Mouse (Mus musculus): ENCODE measurements at regions not wholly inside any gene's neighbourhood (a gene's known extent, or its start where the extent isn't known, plus 50 kb on each side); places are given as distances from the start of the nearest gene placed in this dataset.

- Histone ChIP-seq H3K27me3 (replicated peaks; ENCODE audit: control insufficient read depth, insufficient read depth, low read length) (no peaks in the 10 kb centered on the region), H3K4me3 (ENCODE audit: low read length) (no peak overlapping the region), H3K9me3 (ENCODE audit: control insufficient read depth, low read length) (no peaks in the 10 kb centered on the region), H3K27ac (ENCODE audit: low read depth, low read length) (no peak overlapping the region), H3K4me1 (ENCODE audit: control insufficient read depth, insufficient read depth, low read depth, low read length) (no peaks in the 10 kb centered on the region), H3K4me2 (ENCODE audit: low read length) (no peak overlapping the region), H3K36me3 (ENCODE audit: control insufficient read depth, insufficient read depth, low read length) (no peaks in the 10 kb centered on the region), H3K9ac (ENCODE audit: low read depth, low read length) (no peak overlapping the region)
- 87% methylated on average over 7 of the region's 7 CpGs for WGBS
- no peak for ATAC-seq
These were observed 585.7 kb downstream of the Zfp619 start for GRCm38 (mm10) chr7:40103057-40103945.

GRCm38 (mm10) chr7:40142906-40143305 lies 625.3 kb downstream of the Zfp619 start:
- no peak overlapping the region for H3K9ac ChIP-seq (ENCODE audit: low read depth, low read length)
- H3K27me3 ChIP-seq (replicated peaks; ENCODE audit: control insufficient read depth, insufficient read depth, low read length), result no peaks in the 10 kb centered on the region
- no peaks in the 10 kb centered on the region for H3K9me3 ChIP-seq (ENCODE audit: control insufficient read depth, low read length)
- no peak overlapping the region for H3K4me2 ChIP-seq (ENCODE audit: low read length)
- H3K4me3 ChIP-seq (ENCODE audit: low read length), result no peak overlapping the region
- no peak overlapping the region for H3K27ac ChIP-seq (ENCODE audit: low read depth, low read length)
- no peaks in the 10 kb centered on the region for H3K36me3 ChIP-seq (ENCODE audit: control insufficient read depth, insufficient read depth, low read length)
- no peak for ATAC-seq
- WGBS, result 67% methylated on average over 4 of the region's 4 CpGs
- H3K4me1 ChIP-seq (ENCODE audit: control insufficient read depth, insufficient read depth, low read depth, low read length), result no peaks in the 10 kb centered on the region

- no peaks in the 10 kb centered on the region for H3K36me3 ChIP-seq (ENCODE audit: control insufficient read depth, insufficient read depth, low read length)
- H3K27me3 ChIP-seq (replicated peaks; ENCODE audit: control insufficient read depth, insufficient read depth, low read length), result no peaks in the 10 kb centered on the region
- no peaks in the 10 kb centered on the region for H3K9me3 ChIP-seq (ENCODE audit: control insufficient read depth, low read length)
- H3K9ac ChIP-seq (ENCODE audit: low read depth, low read length), result no peak overlapping the region
- H3K4me1 ChIP-seq (ENCODE audit: control insufficient read depth, insufficient read depth, low read depth, low read length), result no peaks in the 10 kb centered on the region
- no peak for ATAC-seq
- WGBS, result 69% methylated on average over 1 of the region's 1 CpGs
- H3K27ac ChIP-seq (ENCODE audit: low read depth, low read length), result no peak overlapping the region
- no peak overlapping the region for H3K4me2 ChIP-seq (ENCODE audit: low read length)
- H3K4me3 ChIP-seq (ENCODE audit: low read length), result no peak overlapping the region
These were observed 626.9 kb downstream of the Zfp619 start for GRCm38 (mm10) chr7:40144431-40144830.

GRCm38 (mm10) chr7:40177570-40177969 lies 660.0 kb downstream of the Zfp619 start:
- WGBS, result 82% methylated on average over 2 of the region's 2 CpGs
- H3K4me1 ChIP-seq (ENCODE audit: control insufficient read depth, insufficient read depth, low read depth, low read length), result no peaks in the 10 kb centered on the region
- H3K27ac ChIP-seq (ENCODE audit: low read depth, low read length), result no peak overlapping the region
- no peak overlapping the region for H3K4me3 ChIP-seq (ENCODE audit: low read length)
- H3K27me3 ChIP-seq (replicated peaks; ENCODE audit: control insufficient read depth, insufficient read depth, low read length), result no peaks in the 10 kb centered on the region
- H3K4me2 ChIP-seq (ENCODE audit: low read length), result no peak overlapping the region
- H3K9me3 ChIP-seq (ENCODE audit: control insufficient read depth, low read length), result no peaks in the 10 kb centered on the region
- no peak overlapping the region for H3K9ac ChIP-seq (ENCODE audit: low read depth, low read length)
- H3K36me3 ChIP-seq (ENCODE audit: control insufficient read depth, insufficient read depth, low read length), result no peaks in the 10 kb centered on the region
- no peak for ATAC-seq

GRCm38 (mm10) chr7:40195366-40195765 lies 677.8 kb downstream of the Zfp619 start:
- H3K4me1 ChIP-seq (ENCODE audit: control insufficient read depth, insufficient read depth, low read depth, low read length), result no peaks in the 10 kb centered on the region
- H3K27ac ChIP-seq (ENCODE audit: low read depth, low read length), result no peak overlapping the region
- whole genome bisulfite sequencing, result 94% methylated on average over 3 of the region's 3 CpGs
- H3K27me3 ChIP-seq (replicated peaks; ENCODE audit: control insufficient read depth, insufficient read depth, low read length), result no peaks in the 10 kb centered on the region
- H3K9ac ChIP-seq (ENCODE audit: low read depth, low read length), result no peak overlapping the region
- no peaks in the 10 kb centered on the region for H3K9me3 ChIP-seq (ENCODE audit: control insufficient read depth, low read length)
- no peak for ATAC-seq
- H3K4me2 ChIP-seq (ENCODE audit: low read length), result no peak overlapping the region
- H3K4me3 ChIP-seq (ENCODE audit: low read length), result no peak overlapping the region
- H3K36me3 ChIP-seq (ENCODE audit: control insufficient read depth, insufficient read depth, low read length), result no peaks in the 10 kb centered on the region

- WGBS, result 92% methylated on average over 1 of the region's 1 CpGs
- no peaks in the 10 kb centered on the region for H3K9me3 ChIP-seq (ENCODE audit: control insufficient read depth, low read length)
- H3K4me1 ChIP-seq (ENCODE audit: control insufficient read depth, insufficient read depth, low read depth, low read length), result no peaks in the 10 kb centered on the region
- no peak overlapping the region for H3K4me2 ChIP-seq (ENCODE audit: low read length)
- no peaks in the 10 kb centered on the region for H3K27me3 ChIP-seq (replicated peaks; ENCODE audit: control insufficient read depth, insufficient read depth, low read length)
- no peaks in the 10 kb centered on the region for H3K36me3 ChIP-seq (ENCODE audit: control insufficient read depth, insufficient read depth, low read length)
- no peak overlapping the region for H3K4me3 ChIP-seq (ENCODE audit: low read length)
- H3K27ac ChIP-seq (ENCODE audit: low read depth, low read length), result no peak overlapping the region
- no peak overlapping the region for H3K9ac ChIP-seq (ENCODE audit: low read depth, low read length)
- no peak for ATAC-seq
These were observed 685.0 kb downstream of the Zfp619 start for GRCm38 (mm10) chr7:40202615-40203014.

GRCm38 (mm10) chr7:40211956-40212355 lies 686.2 kb upstream of the Vstm2b start:
- H3K9me3 ChIP-seq (ENCODE audit: control insufficient read depth, low read length), result no peaks in the 10 kb centered on the region
- no peak overlapping the region for H3K9ac ChIP-seq (ENCODE audit: low read depth, low read length)
- H3K4me2 ChIP-seq (ENCODE audit: low read length), result no peak overlapping the region
- no peaks in the 10 kb centered on the region for H3K4me1 ChIP-seq (ENCODE audit: control insufficient read depth, insufficient read depth, low read depth, low read length)
- 84% methylated on average over 5 of the region's 5 CpGs for WGBS
- H3K27ac ChIP-seq (ENCODE audit: low read depth, low read length), result no peak overlapping the region
- no peak for ATAC-seq
- no peaks in the 10 kb centered on the region for H3K36me3 ChIP-seq (ENCODE audit: control insufficient read depth, insufficient read depth, low read length)
- no peak overlapping the region for H3K4me3 ChIP-seq (ENCODE audit: low read length)
- H3K27me3 ChIP-seq (replicated peaks; ENCODE audit: control insufficient read depth, insufficient read depth, low read length), result no peaks in the 10 kb centered on the region

GRCm38 (mm10) chr7:40212576-40212975 lies 685.6 kb upstream of the Vstm2b start:
- no peak overlapping the region for H3K4me3 ChIP-seq (ENCODE audit: low read length)
- no peak overlapping the region for H3K27ac ChIP-seq (ENCODE audit: low read depth, low read length)
- H3K27me3 ChIP-seq (replicated peaks; ENCODE audit: control insufficient read depth, insufficient read depth, low read length), result no peaks in the 10 kb centered on the region
- H3K4me2 ChIP-seq (ENCODE audit: low read length), result no peak overlapping the region
- H3K4me1 ChIP-seq (ENCODE audit: control insufficient read depth, insufficient read depth, low read depth, low read length), result no peaks in the 10 kb centered on the region
- no peak overlapping the region for H3K9ac ChIP-seq (ENCODE audit: low read depth, low read length)
- H3K9me3 ChIP-seq (ENCODE audit: control insufficient read depth, low read length), result no peaks in the 10 kb centered on the region
- WGBS, result 74% methylated on average over 2 of the region's 2 CpGs
- ATAC-seq, result no peak
- no peaks in the 10 kb centered on the region for H3K36me3 ChIP-seq (ENCODE audit: control insufficient read depth, insufficient read depth, low read length)

GRCm38 (mm10) chr7:40213646-40214045 lies 684.5 kb upstream of the Vstm2b start:
- no peak overlapping the region for H3K9ac ChIP-seq (ENCODE audit: low read depth, low read length)
- 85% methylated on average over 2 of the region's 2 CpGs for WGBS
- ATAC-seq, result no peak
- no peak overlapping the region for H3K4me3 ChIP-seq (ENCODE audit: low read length)
- no peaks in the 10 kb centered on the region for H3K27me3 ChIP-seq (replicated peaks; ENCODE audit: control insufficient read depth, insufficient read depth, low read length)
- no peak overlapping the region for H3K4me2 ChIP-seq (ENCODE audit: low read length)
- no peaks in the 10 kb centered on the region for H3K9me3 ChIP-seq (ENCODE audit: control insufficient read depth, low read length)
- no peaks in the 10 kb centered on the region for H3K4me1 ChIP-seq (ENCODE audit: control insufficient read depth, insufficient read depth, low read depth, low read length)
- no peaks in the 10 kb centered on the region for H3K36me3 ChIP-seq (ENCODE audit: control insufficient read depth, insufficient read depth, low read length)
- no peak overlapping the region for H3K27ac ChIP-seq (ENCODE audit: low read depth, low read length)

Data from hindbrain, embryonic 16.5 days (tissue).